Mouse (Mus musculus): Measurements from ENCODE around the gene Adamts2.

Gene Adamts2

DNA sequence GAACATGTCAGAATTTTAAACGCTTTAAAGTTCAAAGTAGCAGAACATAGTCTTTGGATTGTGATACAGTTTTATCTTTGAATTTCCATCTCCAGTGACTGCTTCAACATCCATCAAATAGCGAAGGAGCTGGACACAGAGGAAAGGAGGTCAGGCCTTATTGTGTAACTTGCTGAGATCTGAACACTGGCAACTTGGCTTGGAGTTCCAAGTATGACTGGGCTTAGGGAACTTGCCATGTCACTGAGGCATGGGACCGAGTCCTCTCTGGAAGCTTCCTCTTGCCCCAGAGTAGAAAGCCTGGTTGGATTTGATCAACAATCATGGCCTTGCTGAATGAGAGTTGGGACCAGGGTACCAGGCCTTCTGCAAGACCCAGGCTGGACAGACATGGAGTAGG lies 60.3 kb downstream of the Adamts2 start:
- in situ Hi-C loops (cut with MboI; ENCODE audit: low pct_unique_long_range_greater_than_20kb in 1 of 2, low sequenced_read_pairs in 2 of 2, unreplicated experiment in 1 of 2), result no loop called here

DNA sequence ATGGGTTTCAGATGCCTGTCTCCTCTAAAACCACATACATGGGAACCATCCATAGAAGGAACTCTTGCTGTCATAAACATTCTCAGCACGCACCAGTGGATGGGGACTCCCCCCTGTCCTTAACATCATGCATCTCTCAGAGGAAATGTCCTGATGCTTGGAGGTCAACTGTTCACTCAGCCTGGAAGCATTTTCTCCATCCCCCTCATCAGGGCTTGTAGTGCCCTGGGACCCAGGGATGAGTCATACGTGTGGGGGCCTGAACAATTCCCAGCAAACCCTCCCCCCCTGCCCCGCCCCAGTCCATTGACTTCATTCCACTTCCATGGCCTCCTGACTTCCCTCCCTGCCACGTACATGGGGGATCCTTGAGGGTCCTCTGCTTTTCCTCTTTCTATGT lies 62.9 kb downstream of the Adamts2 start:
- in situ Hi-C loops (cut with MboI; ENCODE audit: low pct_unique_long_range_greater_than_20kb in 1 of 2, low sequenced_read_pairs in 2 of 2, unreplicated experiment in 1 of 2), result no loop called here

DNA sequence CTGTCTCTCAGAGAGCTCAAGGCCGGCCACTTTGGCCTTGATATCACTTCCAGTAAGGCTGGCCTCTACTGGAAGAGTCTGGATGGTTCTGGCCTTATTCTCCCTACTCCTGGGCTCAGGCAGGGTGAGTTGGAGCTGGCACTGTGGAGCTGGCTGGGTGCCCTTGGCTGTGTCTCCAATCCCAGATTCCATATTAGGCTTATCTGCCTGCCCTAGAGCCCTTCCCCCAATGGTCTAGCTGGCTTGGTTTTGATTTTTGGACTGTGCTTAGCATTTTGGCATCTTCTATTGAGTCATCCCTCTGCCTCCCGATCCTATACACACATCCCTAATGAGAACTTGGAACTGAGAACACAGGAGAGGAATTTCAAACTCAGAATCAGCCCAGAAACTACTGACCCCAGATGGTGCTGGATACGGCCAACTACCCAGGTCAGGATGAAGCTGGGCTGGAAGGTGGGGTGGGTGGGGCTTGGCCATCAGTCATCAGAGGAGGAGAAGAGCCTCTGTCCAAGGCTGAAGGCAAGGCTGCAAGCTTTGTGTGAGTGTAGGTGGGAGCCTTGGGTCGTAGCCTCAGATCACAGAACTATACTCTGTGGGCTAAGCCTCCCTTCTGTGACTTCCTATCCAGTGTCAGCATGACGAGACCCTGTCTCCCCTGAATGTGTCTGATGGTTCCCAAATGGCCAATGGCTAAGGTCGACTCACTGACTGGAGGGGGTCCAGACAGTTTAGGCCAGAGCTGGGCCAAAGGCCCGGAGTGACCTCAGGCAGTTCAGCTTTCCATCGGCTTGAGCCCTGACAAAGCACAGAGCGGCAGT lies 67.9 kb downstream of the Adamts2 start:
- in situ Hi-C loops (cut with MboI; ENCODE audit: low pct_unique_long_range_greater_than_20kb in 1 of 2, low sequenced_read_pairs in 2 of 2, unreplicated experiment in 1 of 2), result no loop called here

DNA sequence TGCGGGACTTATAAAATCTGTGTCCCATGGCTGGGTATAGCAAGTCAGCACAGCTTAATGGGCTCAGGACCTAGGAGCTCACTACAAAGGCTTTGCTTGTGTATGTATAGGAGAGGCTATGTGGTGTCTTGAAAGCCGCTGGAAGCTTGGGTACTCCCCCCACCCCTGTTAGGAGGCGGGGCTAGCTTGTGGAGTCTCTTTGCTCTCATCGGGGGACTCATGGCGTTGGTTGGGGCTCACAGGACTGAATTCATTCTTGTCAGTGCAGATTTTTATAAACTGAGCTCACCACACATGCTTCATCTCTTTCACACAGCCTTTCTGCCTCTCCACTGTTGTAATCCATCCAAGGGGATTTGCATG lies 68.5 kb downstream of the Adamts2 start:
- in situ Hi-C loops (cut with MboI; ENCODE audit: low pct_unique_long_range_greater_than_20kb in 1 of 2, low sequenced_read_pairs in 2 of 2, unreplicated experiment in 1 of 2), result no loop called here

DNA sequence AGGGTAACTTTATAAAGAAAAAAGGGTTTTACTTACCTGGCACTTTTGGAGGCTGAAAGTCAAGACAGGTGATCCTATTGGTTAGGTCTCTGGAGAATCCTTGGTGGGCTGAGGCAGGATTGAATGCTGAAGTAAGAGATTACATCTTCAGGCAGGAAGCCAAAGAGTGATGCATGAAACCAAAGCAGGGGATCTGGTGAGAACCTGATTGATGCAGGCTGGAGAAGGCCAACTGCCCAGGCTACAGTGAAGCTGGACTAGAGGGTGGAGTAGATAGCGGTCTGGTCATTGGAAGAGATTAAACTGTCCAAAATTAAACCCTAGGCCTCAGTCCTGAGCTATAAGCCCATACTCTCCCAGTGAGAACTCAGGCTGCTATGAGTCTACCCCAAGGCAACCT lies 69.0 kb downstream of the Adamts2 start:
- in situ Hi-C loops (cut with MboI; ENCODE audit: low pct_unique_long_range_greater_than_20kb in 1 of 2, low sequenced_read_pairs in 2 of 2, unreplicated experiment in 1 of 2), result no loop called here

DNA sequence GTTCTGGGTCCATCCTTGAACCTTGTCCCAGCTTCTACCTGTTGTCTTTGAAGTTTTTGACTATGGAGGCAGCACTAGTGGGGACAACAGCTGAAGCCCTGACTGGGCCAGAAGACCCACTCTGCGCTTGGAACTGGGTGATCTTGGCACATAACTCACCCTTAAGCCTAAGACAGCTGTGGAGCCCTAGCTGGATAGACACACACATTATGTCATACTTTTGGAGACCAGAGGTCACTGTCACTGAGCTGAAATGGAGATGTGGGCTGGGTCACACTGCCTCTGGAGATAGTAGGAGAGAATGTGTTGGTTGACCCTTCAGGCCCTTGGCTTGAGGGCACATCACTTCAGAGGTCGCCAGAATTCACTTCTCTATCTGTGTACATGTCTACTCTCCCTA lies 69.5 kb downstream of the Adamts2 start:
- in situ Hi-C loops (cut with MboI; ENCODE audit: low pct_unique_long_range_greater_than_20kb in 1 of 2, low sequenced_read_pairs in 2 of 2, unreplicated experiment in 1 of 2), result no loop called here

DNA sequence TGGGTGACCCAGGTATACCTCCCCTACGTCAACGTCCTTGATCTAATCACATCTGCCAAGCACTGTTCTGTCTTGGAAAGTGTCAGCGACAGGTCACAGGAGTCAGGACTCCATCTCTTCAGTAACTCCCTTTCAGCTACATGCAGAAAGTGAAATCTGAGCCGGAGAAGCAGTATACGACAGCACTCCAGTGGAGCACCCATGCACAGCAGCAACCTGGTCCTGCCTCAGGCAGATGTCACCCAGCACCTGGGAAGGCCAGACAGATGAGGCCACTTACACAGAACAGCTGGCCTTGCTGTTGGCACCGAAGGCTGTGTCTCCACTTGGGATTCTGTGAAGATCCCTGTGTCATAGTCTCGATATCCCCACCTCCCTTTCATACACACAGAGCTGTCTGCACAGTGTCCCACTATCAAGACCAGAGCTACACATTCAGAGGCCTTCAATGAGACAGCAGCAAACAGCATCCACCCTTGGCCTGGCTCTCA lies 70.0 kb downstream of the Adamts2 start:
- in situ Hi-C loops (cut with MboI; ENCODE audit: low pct_unique_long_range_greater_than_20kb in 1 of 2, low sequenced_read_pairs in 2 of 2, unreplicated experiment in 1 of 2), result no loop called here

DNA sequence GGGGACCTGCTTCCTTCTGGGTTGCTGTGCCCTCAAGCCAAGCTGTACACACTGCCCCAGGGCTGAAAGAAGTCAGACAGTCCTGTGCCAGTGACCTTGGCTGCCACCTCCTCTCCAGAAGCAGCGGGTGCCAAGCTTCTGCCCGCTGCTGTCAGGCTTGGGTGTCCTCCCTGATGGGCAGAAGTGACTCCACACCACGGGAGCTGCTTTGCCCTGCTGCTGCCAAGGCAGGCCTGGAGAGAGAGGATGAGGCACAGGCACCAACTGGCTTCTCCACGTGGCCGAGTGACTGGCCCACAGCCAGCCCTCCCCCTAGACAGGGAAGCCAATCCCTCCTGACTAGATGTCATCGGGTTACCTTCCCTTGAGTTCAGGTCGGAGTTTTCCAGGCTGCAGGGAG lies 71.0 kb downstream of the Adamts2 start:
- in situ Hi-C loops (cut with MboI; ENCODE audit: low pct_unique_long_range_greater_than_20kb in 1 of 2, low sequenced_read_pairs in 2 of 2, unreplicated experiment in 1 of 2), result no loop called here

DNA sequence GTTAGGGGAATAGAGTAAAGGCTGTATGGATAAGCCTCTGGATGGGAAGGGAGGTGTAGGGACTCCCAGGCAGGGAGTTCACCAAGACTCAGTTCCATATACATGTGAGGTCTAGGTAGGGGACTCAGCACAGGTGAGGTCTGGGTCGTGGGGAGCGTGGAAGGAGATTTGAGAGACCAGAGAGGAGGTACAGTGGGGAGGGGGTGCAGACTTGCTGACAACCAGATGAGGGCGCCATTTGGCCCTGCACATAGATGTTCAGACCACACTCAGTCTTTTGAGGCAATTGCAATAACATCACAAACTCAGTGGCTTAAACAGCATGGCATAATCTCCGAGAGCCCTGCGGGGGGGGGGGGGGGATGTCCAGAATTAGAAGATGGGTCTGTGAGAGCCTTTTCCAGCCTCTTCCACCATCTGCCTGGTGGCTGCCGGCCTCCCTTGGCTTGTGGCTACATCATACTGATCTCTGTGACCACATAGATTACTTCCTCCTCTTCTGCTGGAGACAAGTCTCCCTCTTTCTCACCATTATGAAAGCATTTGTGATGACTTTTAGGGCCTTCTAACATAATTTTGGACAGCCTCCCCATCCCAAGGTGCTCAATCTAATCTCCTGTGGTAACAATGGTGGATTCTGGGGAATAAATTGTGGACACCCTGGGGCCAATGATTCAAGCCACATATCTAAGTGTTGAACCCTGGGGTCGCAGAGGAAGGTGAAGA lies 71.8 kb downstream of the Adamts2 start:
- in situ Hi-C loops (cut with MboI; ENCODE audit: low pct_unique_long_range_greater_than_20kb in 1 of 2, low sequenced_read_pairs in 2 of 2, unreplicated experiment in 1 of 2), result no loop called here

DNA sequence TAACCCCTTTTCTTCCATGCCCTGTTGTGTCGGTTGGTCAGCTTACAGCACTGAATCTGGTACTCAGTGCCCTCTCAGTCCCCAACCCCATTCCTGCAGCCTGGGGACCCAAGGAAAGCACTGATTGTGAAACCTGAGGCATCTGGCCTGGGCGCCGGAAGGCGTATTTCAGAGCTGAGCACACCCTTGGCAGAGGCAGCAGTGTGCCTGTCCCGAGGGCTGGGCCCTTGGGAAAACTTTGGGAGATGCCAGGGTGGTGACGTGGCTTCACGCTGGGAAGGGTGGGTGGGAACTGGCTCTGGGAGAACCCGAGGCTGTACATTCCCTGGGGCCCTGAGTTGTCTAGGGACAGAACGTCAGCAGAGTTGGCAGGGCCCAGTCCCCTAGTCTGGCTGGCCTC lies 72.5 kb downstream of the Adamts2 start:
- in situ Hi-C loops (cut with MboI; ENCODE audit: low pct_unique_long_range_greater_than_20kb in 1 of 2, low sequenced_read_pairs in 2 of 2, unreplicated experiment in 1 of 2), result no loop called here

DNA sequence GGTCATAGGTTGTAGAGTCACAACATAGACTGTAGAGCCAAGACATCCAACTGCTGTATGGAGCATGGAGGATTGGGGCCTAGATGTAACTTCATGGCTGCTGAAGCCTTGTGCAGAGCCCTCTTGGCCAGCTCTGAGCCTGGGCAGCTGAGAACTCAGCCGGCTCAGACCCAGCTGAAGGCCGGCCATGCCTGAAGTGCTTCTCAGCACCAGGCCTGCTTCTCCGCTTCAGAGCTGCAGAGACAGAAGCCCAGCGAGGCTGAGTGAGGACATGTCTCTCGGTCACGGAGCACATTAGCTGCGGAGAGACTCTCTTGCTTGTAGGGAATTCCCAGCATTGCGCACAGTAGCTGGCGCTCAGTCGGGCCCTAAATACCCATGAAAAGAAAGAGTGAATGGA lies 76.8 kb downstream of the Adamts2 start:
- in situ Hi-C loops (cut with MboI; ENCODE audit: low pct_unique_long_range_greater_than_20kb in 1 of 2, low sequenced_read_pairs in 2 of 2, unreplicated experiment in 1 of 2), result no loop called here

DNA sequence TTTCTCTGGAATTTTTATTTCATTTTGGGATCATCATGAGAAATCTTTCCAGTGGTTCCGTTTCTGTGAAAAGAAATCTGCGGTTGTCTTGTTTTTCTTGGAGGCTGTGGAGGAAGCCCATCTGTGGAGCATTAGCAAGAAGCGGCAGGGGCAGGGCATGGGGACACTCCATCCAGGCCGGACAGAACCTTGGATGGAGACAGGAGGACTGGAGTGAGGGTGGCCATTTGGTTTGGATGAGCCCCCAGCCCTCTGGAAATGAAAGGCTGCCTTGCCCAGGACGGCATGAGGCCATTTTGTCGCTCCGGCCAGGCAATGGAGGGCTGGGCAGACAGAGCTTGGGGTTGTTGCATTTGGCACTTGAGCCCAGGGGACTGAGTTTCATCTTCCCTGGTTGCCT lies 80.1 kb downstream of the Adamts2 start:
- in situ Hi-C loops (cut with MboI; ENCODE audit: low pct_unique_long_range_greater_than_20kb in 1 of 2, low sequenced_read_pairs in 2 of 2, unreplicated experiment in 1 of 2), result no loop called here

DNA sequence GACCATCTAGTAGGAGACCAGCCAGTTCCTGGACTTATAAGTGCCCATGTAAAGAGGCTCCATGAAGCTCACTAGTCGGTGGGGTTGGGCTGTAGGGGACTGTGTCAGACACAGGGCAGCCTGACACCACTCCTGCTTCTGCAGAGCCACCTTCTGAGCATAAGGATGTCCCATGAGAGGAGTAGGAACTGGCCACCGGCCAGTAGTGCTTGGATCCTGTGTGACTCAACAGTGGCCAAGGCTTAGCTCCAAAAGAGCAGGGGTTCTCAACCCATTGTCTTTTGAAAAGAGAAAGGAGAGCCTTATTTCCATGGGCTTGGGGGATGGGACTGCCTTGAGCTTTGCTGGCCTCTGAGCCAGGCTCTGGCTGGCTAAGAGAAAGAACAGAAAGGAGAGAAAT lies 81.9 kb downstream of the Adamts2 start:
- in situ Hi-C loops (cut with MboI; ENCODE audit: low pct_unique_long_range_greater_than_20kb in 1 of 2, low sequenced_read_pairs in 2 of 2, unreplicated experiment in 1 of 2), result no loop called here

DNA sequence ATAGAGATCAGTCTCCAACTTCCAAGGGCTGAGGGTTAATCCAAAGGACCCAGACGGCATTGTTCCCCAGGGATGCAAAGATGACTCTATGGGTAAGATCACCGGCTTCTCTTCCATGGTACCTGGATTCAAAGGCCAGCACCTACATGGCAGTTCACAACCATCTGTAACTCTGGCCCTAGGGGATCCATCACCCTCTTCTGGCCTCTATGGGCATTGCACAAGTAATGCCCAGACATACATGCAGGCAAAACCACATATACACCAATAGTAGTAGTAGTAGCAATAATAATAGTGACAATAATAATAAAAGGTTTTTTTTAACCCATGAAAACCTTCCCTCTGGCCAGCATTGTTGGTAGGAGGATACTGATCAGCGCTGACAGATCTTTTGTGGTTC lies 86.7 kb downstream of the Adamts2 start:
- in situ Hi-C loops (cut with MboI; ENCODE audit: low pct_unique_long_range_greater_than_20kb in 1 of 2, low sequenced_read_pairs in 2 of 2, unreplicated experiment in 1 of 2), result no loop called here

DNA sequence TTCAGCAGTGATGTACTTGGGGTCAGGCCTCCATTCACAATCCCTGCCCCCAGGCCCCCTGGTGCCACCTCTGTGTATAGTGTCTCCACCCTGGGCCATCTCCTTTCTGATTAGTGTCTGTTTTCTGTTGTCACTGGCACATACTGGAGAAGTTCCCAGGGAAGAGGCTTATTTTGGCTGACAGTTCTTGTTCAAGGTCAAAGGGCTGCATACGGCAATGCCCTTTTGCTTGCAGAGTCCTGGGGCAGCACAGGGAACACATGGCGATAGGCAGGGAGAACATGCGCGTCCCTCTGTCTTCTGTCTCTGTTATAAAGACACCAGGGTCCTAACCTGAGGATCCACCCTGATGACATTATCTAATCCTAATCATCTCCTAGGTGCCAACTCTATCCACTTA lies 87.8 kb downstream of the Adamts2 start:
- in situ Hi-C loops (cut with MboI; ENCODE audit: low pct_unique_long_range_greater_than_20kb in 1 of 2, low sequenced_read_pairs in 2 of 2, unreplicated experiment in 1 of 2), result no loop called here

DNA sequence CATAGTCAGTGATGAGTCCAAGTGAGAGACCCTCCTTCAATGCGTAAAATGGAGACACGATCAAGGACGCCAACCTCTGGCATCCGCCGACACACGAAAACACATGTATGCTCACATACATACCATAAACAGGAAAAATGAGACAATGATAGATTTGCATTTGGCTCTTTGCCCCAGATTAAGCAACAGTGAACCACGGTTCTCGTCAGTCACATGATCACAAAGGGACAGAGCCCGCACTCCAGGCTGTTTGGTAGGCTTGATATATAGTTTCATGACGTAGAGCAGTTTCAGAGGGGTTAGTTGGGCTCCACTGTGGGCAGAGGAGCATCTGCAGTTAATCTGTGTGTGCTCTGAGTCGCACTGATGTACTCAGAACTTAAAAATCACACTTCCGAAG lies 98.1 kb downstream of the Adamts2 start:
- in situ Hi-C loops (cut with MboI; ENCODE audit: low pct_unique_long_range_greater_than_20kb in 1 of 2, low sequenced_read_pairs in 2 of 2, unreplicated experiment in 1 of 2), result no loop called here

DNA sequence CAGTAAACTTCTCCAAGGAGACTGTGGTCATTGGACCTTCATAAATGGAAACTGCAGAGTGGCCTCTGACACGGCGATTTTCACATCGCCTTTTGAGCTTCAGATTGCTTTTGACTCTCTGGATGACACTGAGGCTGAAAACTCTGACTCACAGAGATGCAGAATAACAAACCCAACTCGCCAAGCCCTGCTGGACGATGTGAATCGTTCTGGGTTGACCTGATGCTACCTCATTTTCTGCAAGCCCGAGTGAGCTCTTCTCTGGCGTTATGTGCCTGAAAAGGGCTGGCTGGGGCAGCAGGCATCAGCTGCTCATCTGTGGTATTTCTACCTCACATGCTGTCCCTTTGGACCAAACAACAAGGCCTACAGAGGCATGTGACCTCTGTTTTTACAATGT lies 98.6 kb downstream of the Adamts2 start:
- in situ Hi-C loops (cut with MboI; ENCODE audit: low pct_unique_long_range_greater_than_20kb in 1 of 2, low sequenced_read_pairs in 2 of 2, unreplicated experiment in 1 of 2), result no loop called here

DNA sequence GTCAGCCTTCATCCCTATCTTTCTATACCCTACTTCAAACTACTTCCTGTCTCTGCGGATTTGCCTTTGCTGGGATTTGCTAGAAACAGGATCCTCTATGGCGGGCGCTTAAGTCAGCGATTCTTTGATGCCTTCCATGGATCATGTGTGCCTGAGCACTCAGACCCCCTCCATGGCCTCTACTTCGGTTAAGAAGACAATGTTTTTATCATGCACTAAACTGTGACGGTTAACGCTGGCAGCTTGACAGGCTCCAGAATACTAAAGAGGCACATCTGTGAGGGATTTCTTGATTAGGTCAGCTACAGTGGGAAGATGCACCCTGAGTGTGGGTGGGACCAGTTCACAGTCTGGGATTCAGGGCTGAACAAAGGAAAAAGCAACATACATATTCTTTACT lies 101.5 kb downstream of the Adamts2 start:
- in situ Hi-C loops (cut with MboI; ENCODE audit: low pct_unique_long_range_greater_than_20kb in 1 of 2, low sequenced_read_pairs in 2 of 2, unreplicated experiment in 1 of 2), result no loop called here

DNA sequence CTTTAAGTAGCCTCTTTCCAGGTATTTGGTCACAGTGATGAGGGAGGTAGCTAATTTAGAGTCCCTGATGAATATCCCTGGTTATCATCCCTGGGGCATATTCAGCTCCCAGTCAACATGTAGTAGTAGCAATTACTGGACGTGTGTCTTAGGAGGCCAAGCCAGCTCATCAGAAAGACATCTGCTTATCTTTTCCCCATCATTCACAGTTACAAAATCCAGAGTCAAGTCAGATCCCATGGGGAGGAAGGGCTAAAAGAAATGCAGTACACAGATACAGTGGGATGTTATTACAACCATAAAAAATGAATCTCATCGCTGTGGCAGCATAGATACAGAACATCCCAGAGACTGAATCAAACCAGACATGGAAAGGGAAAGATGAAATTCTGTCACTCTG lies 102.6 kb downstream of the Adamts2 start:
- in situ Hi-C loops (cut with MboI; ENCODE audit: low pct_unique_long_range_greater_than_20kb in 1 of 2, low sequenced_read_pairs in 2 of 2, unreplicated experiment in 1 of 2), result no loop called here

DNA sequence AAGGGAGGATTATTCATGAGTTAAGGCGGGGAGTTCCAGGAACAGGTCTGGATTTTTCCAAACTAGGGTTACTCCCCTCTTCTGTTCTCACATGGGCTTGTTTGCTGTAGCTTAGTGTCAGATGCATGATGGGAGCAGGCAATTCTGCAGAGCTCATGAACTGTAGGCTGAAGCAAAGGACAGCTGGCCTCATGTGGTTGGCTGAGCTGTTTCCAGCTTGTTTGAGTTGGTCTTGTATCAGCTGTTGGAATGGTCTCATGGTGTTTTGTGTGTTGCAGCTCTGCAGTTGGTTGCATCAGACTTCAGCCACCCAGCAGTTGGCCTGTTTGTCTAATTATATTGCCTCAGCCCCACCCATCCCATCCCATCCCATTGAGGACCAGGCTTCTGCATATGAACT lies 105.4 kb downstream of the Adamts2 start:
- in situ Hi-C loops (cut with MboI; ENCODE audit: low pct_unique_long_range_greater_than_20kb in 1 of 2, low sequenced_read_pairs in 2 of 2, unreplicated experiment in 1 of 2), result no loop called here

Data from mouse embryonic stem cell (cell line).